Mouse (Mus musculus): ENCODE results near the gene Shroom4. TPM values are rescaled to one million over a fixed set of nuclear protein-coding genes. Genes with fewer than 3 reads are reported as not detected.

The Shroom4 gene
- polyA plus RNA-seq, 2 experiments from 2014 or later = 0.09 TPM; not detected in 1

- ATAC-seq = no peak
These were observed 96.7 kb downstream of the Shroom4 start for GRCm38 (mm10) chrX:6496374-6496773.

- no peak for ATAC-seq
These were observed 102.2 kb downstream of the Shroom4 start for GRCm38 (mm10) chrX:6501850-6502249.

- ATAC-seq = no peak
These were observed 117.6 kb downstream of the Shroom4 start for GRCm38 (mm10) chrX:6517217-6517616.

- ATAC-seq = no peak
These were observed 118.8 kb downstream of the Shroom4 start for GRCm38 (mm10) chrX:6518421-6518820.

GRCm38 (mm10) chrX:6522935-6523334, 123.3 kb downstream of the Shroom4 start:
- no peak for ATAC-seq

- ATAC-seq = no peak
These were observed 137.0 kb downstream of the Shroom4 start for GRCm38 (mm10) chrX:6536636-6537035.

GRCm38 (mm10) chrX:6537689-6538088, 138.0 kb downstream of the Shroom4 start:
- ATAC-seq = no peak

GRCm38 (mm10) chrX:6565066-6565465, 165.4 kb downstream of the Shroom4 start:
- ATAC-seq = no peak

- ATAC-seq = no peak
These were observed 174.9 kb downstream of the Shroom4 start for GRCm38 (mm10) chrX:6574511-6574910.

GRCm38 (mm10) chrX:6577001-6577400, 177.3 kb downstream of the Shroom4 start:
- ATAC-seq = no peak

- no peak for ATAC-seq
These were observed 181.0 kb downstream of the Shroom4 start for GRCm38 (mm10) chrX:6580671-6581070.

GRCm38 (mm10) chrX:6581181-6581580, 181.5 kb downstream of the Shroom4 start:
- no peak for ATAC-seq

GRCm38 (mm10) chrX:6582646-6583045, 183.0 kb downstream of the Shroom4 start:
- ATAC-seq = no peak

GRCm38 (mm10) chrX:6594183-6594582, 194.5 kb downstream of the Shroom4 start:
- ATAC-seq = no peak

GRCm38 (mm10) chrX:6654024-6654423, 254.4 kb downstream of the Shroom4 start:
- ATAC-seq = no peak

- no peak for ATAC-seq
These were observed 259.2 kb downstream of the Shroom4 start for GRCm38 (mm10) chrX:6658820-6659324.

Other genes starting within 250 kb of the Shroom4 start
- not detected for gene Nudt10, start 226.8 kb upstream of the Shroom4 start, polyA plus RNA-seq (2017; shearing (Covaris generic))
- gene Bmp15, start 79.1 kb upstream of the Shroom4 start, polyA plus RNA-seq (2017; shearing (Covaris generic)) = not detected

Data from activated CD4-positive, CD25-positive, alpha-beta regulatory T cell, adult 4 months (primary cell).